28 mouse cellular contexts compared by ENCODE assay signal in the genomic region with DNA sequence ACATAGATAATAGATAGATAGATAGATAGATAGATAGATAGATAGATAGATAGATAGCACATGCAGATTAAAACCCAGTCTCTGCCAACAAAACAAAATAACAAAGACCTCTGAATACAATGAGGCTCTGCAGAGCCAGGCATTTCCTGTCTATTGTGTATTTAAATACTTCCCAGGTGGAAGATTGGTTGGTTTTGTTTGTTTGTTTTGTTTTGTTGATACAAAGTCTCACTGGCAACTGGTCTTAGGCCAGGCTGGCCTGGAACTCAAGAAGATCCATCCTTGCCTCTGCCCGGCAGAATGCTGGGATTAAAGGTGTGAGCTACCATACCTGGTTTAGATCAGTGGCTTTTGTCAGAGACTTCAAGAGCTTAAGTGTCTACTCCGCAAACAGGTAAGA. TPM values are rescaled to one million over a fixed set of nuclear protein-coding genes. Genes with fewer than 3 reads are reported as not detected.
DNase-seq lines count a peak whose midpoint lies in the region; ATAC-seq and TF ChIP-seq lines count a peak whose summit lies in the region.
"Had no signal": no experiment of that assay in that cellular context is flagged by ENCODE, and none has a peak within 500 bp of the region (broad histone marks: within the 10 kb centered on the region; RNA-seq: fewer than 3 reads in every experiment).

No protein-coding gene starts in this region.

- H3K27me3 ChIP-seq in spleen, adult 2 months (ENCODE audit: control insufficient read depth, insufficient read depth, low read length): no peaks in the 10 kb centered on the region
- H3K27me3 ChIP-seq: embryonic facial prominence, embryonic 13.5 days; embryonic facial prominence, embryonic 15.5 days; forebrain, embryonic 13.5 days; forebrain, embryonic 15.5 days had no signal

- TF ChIP-seq CTCF in spleen, adult 2 months (IDR thresholded peaks at IDR 0.05; ENCODE audit: extremely low read depth, insufficient read depth, insufficient read length, insufficient replicate concordance): no peak

- H3K4me3 ChIP-seq in spleen, adult 2 months (ENCODE audit: extremely low read depth, insufficient read depth, insufficient read length): no peak overlapping the region
- H3K4me3 ChIP-seq: embryonic facial prominence, embryonic 13.5 days; embryonic facial prominence, embryonic 15.5 days; erythroblast, embryonic 14.5 days; forebrain, embryonic 13.5 days; forebrain, embryonic 15.5 days had no signal

- no peaks in the 10 kb centered on the region for H3K4me1 ChIP-seq in spleen, adult 2 months (ENCODE audit: control insufficient read depth, insufficient read depth, insufficient read length)
- H3K4me1 ChIP-seq: embryonic facial prominence, embryonic 15.5 days had no signal

- no peak for DNase-seq in spleen, adult 2 months (ENCODE audit: low read depth in 1 of 2, low spot score in 2 of 2)
- DNase-seq in spleen, postnatal 36 days (ENCODE audit: low spot score in 2 of 2): no peak
- DNase-seq in ES-CJ7 (ENCODE audit: low read depth, low spot score) (peak; percentile 63), R1 (ENCODE audit: low read depth, low spot score) (peak; percentile 81)
- DNase-seq in adrenal gland, adult (ENCODE audit: inconsistent age in 2 of 2, low spot score in 1 of 2): no peak
- DNase-seq in left cerebral cortex, postnatal 4 days: no peak
- DNase-seq: adrenal gland, adult 2 months; adrenal gland, postnatal 10 days; adrenal gland, postnatal 25 days; B cell, adult 2 months; cerebellum, adult 11 months; cerebellum, adult 18-20 months; cerebellum, adult 8-10 months; cerebellum, adult 9-11 months; cerebellum, postnatal 14 days; cerebellum, postnatal 36 days; embryo, embryonic 11 days; forebrain, postnatal 0 days had no signal

- 0 out of 2 replicates have a peak overlapping the region, but pooled peaks have one; percentile 9 for H3K27ac ChIP-seq in spleen, adult 2 months (ENCODE audit: insufficient read depth, low read length)
- H3K27ac ChIP-seq: embryonic facial prominence, embryonic 13.5 days; embryonic facial prominence, embryonic 15.5 days; forebrain, embryonic 13.5 days; forebrain, embryonic 15.5 days had no signal

- no peak for ATAC-seq in erythroid progenitor cell, adult 5-6 weeks (replicated peaks; ENCODE audit: low FRiP score, poor library complexity, severe bottlenecking)
- ATAC-seq: activated CD4-positive, CD25-positive, alpha-beta regulatory T cell, adult 4 months; CD4-positive, CD25-positive, alpha-beta regulatory T cell, adult 4 months; forebrain, embryonic 13.5 days; forebrain, embryonic 15.5 days; forebrain, postnatal 0 days; Patski had no signal

- TF ChIP-seq POLR2A in spleen, adult 2 months (IDR thresholded peaks at IDR 0.05; ENCODE audit: low read depth, low read length): no peak

- no peaks in the 10 kb centered on the region for H3K36me3 ChIP-seq in spleen, adult 2 months (ENCODE audit: control insufficient read depth, insufficient read depth, low read length)
- H3K36me3 ChIP-seq: embryonic facial prominence, embryonic 13.5 days; embryonic facial prominence, embryonic 15.5 days; forebrain, embryonic 15.5 days; G1E had no signal

- 90% methylated on average over 2 of the region's 2 CpGs for WGBS in spleen, adult 2 months

- intact Hi-C loops in left cerebral cortex, postnatal 4 days (cut with DNase I): loop anchor here (10.0 kb wide), 1 partner anchor 258 kb away; the partner anchor contains the start of gene Tunar

RNA-seq across cellular contexts. Expression of gene Glrx5, which starts 44.7 kb away (rescaled TPM):
- polyA plus RNA-seq in spleen, adult 2 months (2012; rRNA removed): 102 and 109 TPM in 2 replicates
- total RNA-seq in left cerebral cortex, postnatal 4 days (2021): 10 to 100 TPM; 50.6 to 56.2 TPM
- 285 and 316 TPM in 2 replicates for total RNA-seq in erythroid progenitor cell, adult 5-6 weeks (2015; ENCODE audit: low replicate concordance)
- 129 and 154 TPM in 2 replicates for total RNA-seq in erythroid progenitor cell, adult 5-6 weeks (2017; ENCODE audit: low replicate concordance)

Comparison
In these comparisons a context has a peak if more than half of its experiments do, and no peak if none do; other contexts are left out.
1. DNase-seq: peak in ES-CJ7 (single experiment) and R1 (single experiment); none in spleen, adult 2 months (0 of 2), spleen, postnatal 36 days (0 of 2), adrenal gland, adult (0 of 2) and left cerebral cortex, postnatal 4 days (single experiment).